Mouse (Mus musculus): ENCODE results near the gene Panx3.
A peak's percentile ranks its signal among the peaks of the same experiment; 100 is the strongest.

The Panx3 gene

DNA sequence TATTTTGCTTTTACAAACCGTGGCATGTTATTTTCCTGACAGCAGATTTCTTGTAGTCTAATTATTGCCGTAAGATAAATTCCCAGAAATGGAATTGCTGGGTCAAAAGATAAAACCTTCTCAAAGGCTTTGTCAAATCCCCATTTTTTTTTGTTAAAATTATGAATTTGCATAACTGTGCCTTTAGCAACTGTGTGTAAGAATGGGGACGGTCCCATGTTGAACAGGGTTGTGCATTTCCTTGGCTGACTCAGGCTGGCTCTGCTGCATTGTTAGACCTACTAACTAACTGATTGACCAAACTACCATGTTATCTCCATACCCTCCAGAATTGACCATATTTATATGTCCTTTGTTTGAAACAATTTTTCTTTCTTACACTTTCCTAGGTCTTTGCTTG, 34.8 kb downstream of the Panx3 start:
- DNase-seq (ENCODE audit: low read depth, low spot score) = no peak

- no peak for DNase-seq (ENCODE audit: low read depth, low spot score)
Observed at GRCm38 (mm10) chr9:37632305-37632704, 36.7 kb downstream of the Panx3 start.

DNA sequence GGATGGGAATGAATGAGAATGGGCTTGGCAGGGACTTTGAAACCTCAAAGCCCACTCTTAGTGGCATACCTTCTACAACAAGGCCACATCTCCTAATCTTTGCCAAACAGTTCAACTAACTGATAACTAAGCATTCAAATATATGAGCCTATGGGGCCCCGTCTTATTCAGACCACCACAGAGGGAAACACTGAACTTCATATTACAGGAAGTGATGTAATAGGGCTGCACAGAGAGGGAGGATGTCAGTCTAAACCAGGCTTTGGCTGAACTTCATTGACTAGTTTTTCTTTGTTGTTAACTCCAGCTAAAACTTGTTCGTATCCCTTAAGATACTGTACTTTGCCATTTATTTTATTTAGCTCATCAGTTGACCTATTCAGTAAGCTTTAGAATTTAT, 39.1 kb downstream of the Panx3 start:
- DNase-seq (ENCODE audit: low read depth, low spot score) = no peak

GRCm38 (mm10) chr9:37628581-37628980, 40.5 kb downstream of the Panx3 start:
- no peak for DNase-seq (ENCODE audit: low read depth, low spot score)

DNA sequence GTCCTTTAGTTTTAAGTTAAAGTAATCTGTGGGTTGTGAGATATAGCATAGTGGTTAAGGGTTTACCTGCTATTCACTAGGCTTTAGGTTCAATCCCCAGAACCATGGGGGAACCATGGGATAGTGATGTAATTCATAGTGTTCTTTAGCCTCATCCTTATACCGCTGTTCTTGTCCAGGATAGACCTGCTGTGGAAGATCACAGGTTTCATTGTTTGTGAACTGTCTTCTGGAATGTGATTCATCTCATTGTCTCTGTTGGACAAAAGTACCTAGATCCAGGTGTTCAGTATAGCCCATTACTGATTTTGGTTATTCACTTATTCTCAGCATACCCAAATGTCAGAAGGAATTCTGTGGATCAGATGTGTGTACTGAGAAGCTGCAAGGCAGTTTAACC, 41.8 kb downstream of the Panx3 start:
- no peak for DNase-seq (ENCODE audit: low read depth, low spot score)

GRCm38 (mm10) chr9:37626103-37626567, 42.9 kb downstream of the Panx3 start:
- DNase-seq (ENCODE audit: low read depth, low spot score) = no peak

GRCm38 (mm10) chr9:37625641-37626040, 43.4 kb downstream of the Panx3 start:
- no peak for DNase-seq (ENCODE audit: low read depth, low spot score)

DNA sequence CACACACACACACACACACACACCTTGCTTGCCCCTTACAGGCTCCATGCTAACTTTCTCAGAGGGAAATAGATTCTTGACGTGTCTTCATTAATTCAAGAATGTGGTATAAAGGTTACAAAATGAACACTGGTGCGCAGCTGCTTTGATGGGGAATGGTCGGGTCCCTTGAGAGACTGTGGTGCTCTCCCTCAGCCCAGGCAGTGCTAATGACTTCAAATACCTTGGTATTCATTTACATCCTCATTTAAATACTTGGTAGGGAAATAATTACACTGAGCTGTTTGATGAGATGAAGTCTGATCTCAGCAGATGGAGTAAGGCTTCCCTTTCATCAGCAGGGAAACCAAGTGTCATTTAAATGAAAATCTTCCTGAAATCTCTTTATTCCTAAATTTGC, 43.9 kb downstream of the Panx3 start:
- no peak for DNase-seq (ENCODE audit: low read depth, low spot score)

GRCm38 (mm10) chr9:37624502-37624901, 44.5 kb downstream of the Panx3 start:
- DNase-seq (ENCODE audit: low read depth, low spot score) = no peak

- no peak for DNase-seq (ENCODE audit: low read depth, low spot score)
Observed at GRCm38 (mm10) chr9:37623981-37624380, 45.1 kb downstream of the Panx3 start.

- DNase-seq (ENCODE audit: low read depth, low spot score) = no peak
Observed at GRCm38 (mm10) chr9:37621290-37621689, 47.7 kb downstream of the Panx3 start.

- DNase-seq (ENCODE audit: low read depth, low spot score) = peak; percentile 47
Observed at GRCm38 (mm10) chr9:37616770-37617169, 52.3 kb downstream of the Panx3 start.

DNA sequence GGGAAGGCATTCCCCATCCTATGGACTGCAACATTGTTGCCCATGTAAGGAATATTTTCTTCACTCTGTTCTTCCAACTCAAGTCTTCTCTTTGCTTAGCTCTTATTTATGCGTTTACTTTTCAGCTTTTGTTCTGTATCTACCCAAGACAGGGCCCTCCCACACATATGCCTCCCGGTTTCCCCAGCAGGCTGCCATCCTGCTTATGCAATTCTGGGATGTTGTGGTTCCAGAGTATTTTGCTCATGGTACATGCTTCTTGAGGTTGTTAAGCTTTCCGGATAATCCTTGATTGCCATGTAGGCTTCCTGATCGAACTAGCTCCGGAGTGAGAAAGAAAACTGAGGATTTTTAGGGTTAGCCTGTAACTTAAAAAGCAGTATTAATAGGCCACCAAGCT, 53.8 kb downstream of the Panx3 start:
- no peak for DNase-seq (ENCODE audit: low read depth, low spot score)

- DNase-seq (ENCODE audit: low read depth, low spot score) = no peak
Observed at GRCm38 (mm10) chr9:37614316-37614715, 54.7 kb downstream of the Panx3 start.

GRCm38 (mm10) chr9:37613911-37614280, 55.1 kb downstream of the Panx3 start:
- DNase-seq (ENCODE audit: low read depth, low spot score) = no peak

DNA sequence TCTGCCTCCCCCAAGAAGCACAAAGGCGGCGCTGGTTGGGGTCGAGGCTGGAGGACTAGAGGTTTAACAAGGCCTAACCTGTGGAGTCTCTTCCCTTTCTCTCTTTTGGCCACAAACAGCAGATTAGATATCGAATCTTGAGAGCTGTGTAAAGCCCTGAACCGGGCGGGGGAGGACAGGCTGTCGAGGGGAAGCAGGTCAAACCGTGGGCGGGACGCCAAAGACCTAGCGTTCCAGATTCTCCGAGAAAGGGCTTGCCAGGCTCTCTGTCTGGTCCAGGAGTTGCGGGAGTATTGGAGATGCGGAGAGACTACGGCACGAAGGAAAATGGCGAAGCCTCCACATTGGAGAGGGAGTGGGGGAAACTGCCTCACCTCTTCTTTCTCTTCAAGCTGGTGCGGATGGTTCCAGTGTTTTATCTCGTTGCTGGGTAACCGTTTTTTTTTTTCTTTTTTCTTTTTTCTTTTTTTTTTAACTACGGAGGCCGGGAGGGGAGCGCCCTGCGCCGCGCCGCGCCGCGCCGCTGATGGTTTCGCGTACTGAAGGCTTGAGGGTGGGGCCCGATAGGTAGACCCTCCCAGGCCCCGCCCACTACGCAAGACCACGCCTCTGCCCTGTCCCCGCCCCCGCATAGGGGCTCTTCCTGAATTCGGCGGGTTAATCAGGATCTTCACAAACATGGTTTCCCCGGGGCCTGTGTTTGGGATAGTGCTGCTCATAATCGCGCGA, 55.7 kb downstream of the Panx3 start, which contains the start of gene Spa17:
Spa17 (minus strand) TSS at position 541 of the 729 bp plus-strand sequence.
- DNase-seq (ENCODE audit: low read depth, low spot score) = peak; percentile 69
